In genomic region chr17:8415533-8415932, GRCm38 (mm10) we compare ENCODE assay signal across 17 mouse cellular contexts. TPM values are rescaled to one million over a fixed set of nuclear protein-coding genes. Genes with fewer than 3 reads are reported as not detected.
DNase-seq lines count a peak whose midpoint lies in the region; ATAC-seq lines count a peak whose summit lies in the region.
"Had no signal": no experiment of that assay in that cellular context is flagged by ENCODE, and none has a peak within 500 bp of the region (broad histone marks: within the 10 kb centered on the region; RNA-seq: fewer than 3 reads in every experiment).

No protein-coding gene starts in this region.

- H3K9me3 ChIP-seq in hindbrain, embryonic 10.5 days, result no peaks in the 10 kb centered on the region
- no peaks in the 10 kb centered on the region for H3K9me3 ChIP-seq in hindbrain, embryonic 16.5 days (ENCODE audit: control insufficient read depth, low read length)
- H3K9me3 ChIP-seq in lung, embryonic 15.5 days, result no peaks in the 10 kb centered on the region
- H3K9me3 ChIP-seq: neural tube, embryonic 12.5 days had no signal

- H3K9ac ChIP-seq in hindbrain, embryonic 16.5 days (ENCODE audit: low read depth, low read length), result no peak overlapping the region; the same call in 1 of the 2 replicates
- no peak overlapping the region for H3K9ac ChIP-seq in lung, embryonic 15.5 days
- H3K9ac ChIP-seq: neural tube, embryonic 12.5 days had no signal

- 9% methylated on average over 8 of the region's 8 CpGs for WGBS in hindbrain, embryonic 10.5 days
- WGBS in hindbrain, embryonic 16.5 days, result 10% methylated on average over 8 of the region's 8 CpGs
- WGBS in lung, embryonic 15.5 days, result 18% methylated on average over 8 of the region's 8 CpGs

- intact Hi-C loops in gastrocnemius, postnatal 36 days (cut with DNase I), result no loop called here

- ATAC-seq in hindbrain, embryonic 16.5 days, result no peak
- peak; percentile 84 for ATAC-seq in lung, embryonic 15.5 days (ENCODE audit: borderline replicate concordance, extremely low read depth, low FRiP score, low TSS enrichment)
- ATAC-seq: midbrain, embryonic 16.5 days had no signal

- H3K4me1 ChIP-seq in hindbrain, embryonic 10.5 days (replicated peaks), result peaks cover 20% of the 10 kb centered on the region
- H3K4me1 ChIP-seq in hindbrain, embryonic 16.5 days (ENCODE audit: control insufficient read depth, insufficient read depth, low read depth, low read length), result no peaks in the 10 kb centered on the region
- H3K4me1 ChIP-seq in lung, embryonic 15.5 days, result no peaks in the 10 kb centered on the region

- no peak overlapping the region for H3K4me3 ChIP-seq in hindbrain, embryonic 10.5 days
- H3K4me3 ChIP-seq in hindbrain, embryonic 16.5 days (ENCODE audit: low read length), result no peak overlapping the region
- no peak overlapping the region for H3K4me3 ChIP-seq in lung, embryonic 15.5 days
- H3K4me3 ChIP-seq: neural tube, embryonic 12.5 days had no signal

- H3K27ac ChIP-seq in hindbrain, embryonic 10.5 days, result peak overlapping the region; percentile 35; the same call in 1 of the 2 replicates
- no peak overlapping the region for H3K27ac ChIP-seq in hindbrain, embryonic 16.5 days (ENCODE audit: low read depth, low read length)
- no peak overlapping the region for H3K27ac ChIP-seq in lung, embryonic 15.5 days
- H3K27ac ChIP-seq: macrophage; neural tube, embryonic 12.5 days had no signal

- H3K36me3 ChIP-seq in hindbrain, embryonic 10.5 days, result no peaks in the 10 kb centered on the region
- H3K36me3 ChIP-seq in hindbrain, embryonic 16.5 days (ENCODE audit: control insufficient read depth, insufficient read depth, low read length), result no peaks in the 10 kb centered on the region
- no peaks in the 10 kb centered on the region for H3K36me3 ChIP-seq in lung, embryonic 15.5 days
- H3K36me3 ChIP-seq: neural tube, embryonic 12.5 days had no signal

- no peak overlapping the region for H3K4me2 ChIP-seq in hindbrain, embryonic 16.5 days (ENCODE audit: low read length)
- no peak overlapping the region for H3K4me2 ChIP-seq in lung, embryonic 15.5 days
- H3K4me2 ChIP-seq: neural tube, embryonic 12.5 days had no signal

- H3K27me3 ChIP-seq in hindbrain, embryonic 10.5 days (ENCODE audit: insufficient read depth, poor library complexity, severe bottlenecking), result peaks cover 44% of the 10 kb centered on the region
- no peaks in the 10 kb centered on the region for H3K27me3 ChIP-seq in hindbrain, embryonic 16.5 days (replicated peaks; ENCODE audit: control insufficient read depth, insufficient read depth, low read length)
- no peaks in the 10 kb centered on the region for H3K27me3 ChIP-seq in lung, embryonic 15.5 days

- DNase-seq in embryo, embryonic 11 days, result peak; percentile 42
- no peak for DNase-seq in embryo, embryonic 10.5 days (ENCODE audit: low spot score)
- DNase-seq in hindbrain, embryonic 10.5 days (ENCODE audit: low spot score), result no peak
- DNase-seq in lung, postnatal 36 days, result no peak
- DNase-seq in retina, embryonic 14.5 days (ENCODE audit: low spot score), result peak; percentile 37
- no peak for DNase-seq in gastrocnemius, postnatal 36 days
- DNase-seq: adrenal gland, postnatal 10 days; cerebellum, postnatal 25 days; left cerebral cortex, postnatal 4 days had no signal

RNA-seq across cellular contexts. Expression of gene T, which starts 18.7 kb away (rescaled TPM):
- polyA plus RNA-seq in hindbrain, embryonic 10.5 days (2016; fragmentation: Nextera tagmentation; extraction: Ambion mirVana), result 0.54 and 1.2 TPM in 2 replicates
- 0.25 and 0.35 TPM in 2 replicates for polyA plus RNA-seq in hindbrain, embryonic 16.5 days (2015; fragmentation: Nextera tagmentation; extraction: Ambion mirVana)
- polyA plus RNA-seq in lung, embryonic 15.5 days (2015; fragmentation: Nextera tagmentation; extraction: Ambion mirVana), result 0.21 and 0.24 TPM in 2 replicates
- not detected for total RNA-seq in gastrocnemius, postnatal 36 days (2021)
- total RNA-seq: adrenal gland, postnatal 10 days; granulocyte monocyte progenitor cell, adult 5-6 weeks; layer of hippocampus, postnatal 25 days had no signal
- polyA plus RNA-seq: macrophage; urinary bladder, adult 2 months had no signal

RNA-seq across cellular contexts. Expression of gene T2, which starts 59.7 kb away (rescaled TPM):
- polyA plus RNA-seq in hindbrain, embryonic 10.5 days (2016; fragmentation: Nextera tagmentation; extraction: Ambion mirVana), result 0.42 and 0.82 TPM in 2 replicates
- polyA plus RNA-seq in hindbrain, embryonic 16.5 days (2015; fragmentation: Nextera tagmentation; extraction: Ambion mirVana), result 0.72 and 0.99 TPM in 2 replicates
- polyA plus RNA-seq in lung, embryonic 15.5 days (2015; fragmentation: Nextera tagmentation; extraction: Ambion mirVana), result 0.26 and 0.68 TPM in 2 replicates
- total RNA-seq in gastrocnemius, postnatal 36 days (2021), result not detected
- total RNA-seq: granulocyte monocyte progenitor cell, adult 5-6 weeks had no signal
- polyA plus RNA-seq: macrophage had no signal

Comparison
In these comparisons a context has a peak if more than half of its experiments do, and no peak if none do; other contexts are left out.
1. DNase-seq: peak in embryo, embryonic 11 days (single experiment) and retina, embryonic 14.5 days (single experiment); none in embryo, embryonic 10.5 days (single experiment), hindbrain, embryonic 10.5 days (single experiment), lung, postnatal 36 days (single experiment) and gastrocnemius, postnatal 36 days (0 of 2).